ENCODE assay signal across 8 mouse cellular contexts in the genomic region with DNA sequence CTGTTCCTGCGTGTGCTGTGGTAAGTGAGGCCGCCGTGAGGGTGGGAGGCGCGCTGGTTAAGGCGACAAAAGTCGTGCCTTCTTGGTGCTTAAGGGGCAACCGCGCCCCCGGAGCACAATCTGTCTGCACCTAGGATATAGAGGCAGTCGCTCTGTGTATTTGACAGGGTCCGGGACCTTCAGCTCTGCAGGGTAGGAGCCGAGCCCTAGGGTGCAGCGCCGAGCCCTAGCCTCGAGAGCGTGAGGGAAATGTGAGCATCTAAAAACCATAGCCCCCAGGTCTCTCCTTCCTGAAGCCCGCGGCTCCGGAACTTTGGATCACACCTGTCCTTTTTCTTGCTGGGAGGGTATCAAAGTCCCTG. TPM values are rescaled to one million over a fixed set of nuclear protein-coding genes. Genes with fewer than 3 reads are reported as not detected.
A peak's percentile ranks its signal among the peaks of the same experiment; 100 is the strongest.
DNase-seq lines count a peak whose midpoint lies in the region; ATAC-seq and TF ChIP-seq lines count a peak whose summit lies in the region.

No protein-coding gene starts in this region.

- peak overlapping the region; percentile 76 for H3K9ac ChIP-seq in forebrain, embryonic 14.5 days (ENCODE audit: low read length)
- H3K9ac ChIP-seq in liver, postnatal 0 days (replicated peaks): peak overlapping the region; percentile 78

- H3K4me1 ChIP-seq in cerebellum, adult 2 months (ENCODE audit: control insufficient read depth, insufficient read depth, low read length): peaks cover 4% of the 10 kb centered on the region; the same call in 1 of the 2 replicates
- H3K4me1 ChIP-seq in forebrain, embryonic 14.5 days (ENCODE audit: control insufficient read depth, insufficient read depth, low read length): peaks cover 7% of the 10 kb centered on the region; the same call in 1 of the 2 replicates
- peaks cover 21% of the 10 kb centered on the region for H3K4me1 ChIP-seq in liver, postnatal 0 days (ENCODE audit: insufficient read depth)

- peak overlapping the region; percentile 75 for H3K4me3 ChIP-seq in cerebellum, adult 2 months (replicated peaks; ENCODE audit: insufficient read depth, low read depth, low read length)
- peak overlapping the region; percentile 71 for H3K4me3 ChIP-seq in forebrain, embryonic 14.5 days (ENCODE audit: low read depth, low read length)
- peak overlapping the region; percentile 81 for H3K4me3 ChIP-seq in liver, postnatal 0 days (ENCODE audit: low read depth, low read length)

- no peak for TF ChIP-seq POLR2A in cerebellum, adult 2 months (IDR thresholded peaks at IDR 0.05; ENCODE audit: borderline replicate concordance, insufficient read depth, low read length)

- no peaks in the 10 kb centered on the region for H3K27me3 ChIP-seq in cerebellum, adult 2 months (ENCODE audit: control insufficient read depth, insufficient read depth, low read length)
- no peaks in the 10 kb centered on the region for H3K27me3 ChIP-seq in forebrain, embryonic 14.5 days (replicated peaks; ENCODE audit: control insufficient read depth, insufficient read depth, low read length)
- no peaks in the 10 kb centered on the region for H3K27me3 ChIP-seq in liver, postnatal 0 days (ENCODE audit: insufficient read depth, low read length)

- H3K36me3 ChIP-seq in forebrain, embryonic 14.5 days (ENCODE audit: control insufficient read depth, insufficient read depth, low read length): peaks cover 26% of the 10 kb centered on the region
- peaks cover 12% of the 10 kb centered on the region; the same call in 1 of the 2 replicates for H3K36me3 ChIP-seq in liver, postnatal 0 days (replicated peaks; ENCODE audit: insufficient read depth, low read length)

- no peak for TF ChIP-seq CTCF in cerebellum, adult 2 months (IDR thresholded peaks at IDR 0.05; ENCODE audit: borderline replicate concordance, insufficient read depth, low read depth, low read length)
- no peak for TF ChIP-seq CTCF in liver, postnatal 0 days (IDR thresholded peaks at IDR 0.05; ENCODE audit: low read depth)

- no peak for DNase-seq in cerebellum, adult 2 months
- no peak for DNase-seq in cerebellum, postnatal 4 days (ENCODE audit: low spot score in 2 of 2)
- DNase-seq in forebrain, embryonic 14.5 days (ENCODE audit: low spot score): no peak
- no peak for DNase-seq in liver, postnatal 0 days
- no peak for DNase-seq in retina, embryonic 14.5 days (ENCODE audit: low spot score)
- no peak for DNase-seq in adrenal gland, postnatal 4 days (ENCODE audit: low spot score in 2 of 2)
- no peak for DNase-seq in thymus, postnatal 0 days (ENCODE audit: low spot score)

- H3K4me2 ChIP-seq in forebrain, embryonic 14.5 days (ENCODE audit: low read length): peak overlapping the region; percentile 72
- H3K4me2 ChIP-seq in liver, postnatal 0 days (ENCODE audit: low read depth, low read length): peak overlapping the region; percentile 97

- H3K27ac ChIP-seq in cerebellum, adult 2 months (ENCODE audit: insufficient read depth, low read length): peak overlapping the region; percentile 60
- H3K27ac ChIP-seq in forebrain, embryonic 14.5 days (ENCODE audit: low read depth, low read length): peak overlapping the region; percentile 52; the same call in 1 of the 2 replicates
- H3K27ac ChIP-seq in liver, postnatal 0 days (ENCODE audit: low read depth): peak overlapping the region; percentile 53

- peak; percentile 44 for ATAC-seq in CD4-positive, CD25-positive, alpha-beta regulatory T cell, adult 4 months
- ATAC-seq in forebrain, embryonic 14.5 days: peak; percentile 78
- ATAC-seq in liver, postnatal 0 days: peak; percentile 62

- under 1% methylated on average over 20 of the region's 20 CpGs for WGBS in cerebellum, adult 2 months
- under 1% methylated on average over 20 of the region's 20 CpGs for WGBS in forebrain, embryonic 14.5 days
- WGBS in liver, postnatal 0 days (ENCODE audit: insufficient replicate concordance): 1% methylated on average over 20 of the region's 20 CpGs

- H3K9me3 ChIP-seq in forebrain, embryonic 14.5 days (replicated peaks; ENCODE audit: control insufficient read depth, low read length): no peaks in the 10 kb centered on the region
- no peaks in the 10 kb centered on the region for H3K9me3 ChIP-seq in liver, postnatal 0 days (ENCODE audit: low read length)

- no peak for TF ChIP-seq EP300 in liver, postnatal 0 days (IDR thresholded peaks at IDR 0.05; ENCODE audit: low read depth)

RNA-seq across cellular contexts. Expression of gene Daglb, which starts 0.4 kb away (rescaled TPM):
- 27.8 and 30.4 TPM in 2 replicates for polyA plus RNA-seq in cerebellum, adult 2 months (2012; rRNA removed)
- 10 to 100 TPM; 11.5 to 13.7 TPM for polyA plus RNA-seq in CD4-positive, CD25-positive, alpha-beta regulatory T cell, adult 4 months (2017; shearing (Covaris generic))
- polyA plus RNA-seq in forebrain, embryonic 14.5 days (2014; fragmentation: Nextera tagmentation; extraction: Ambion mirVana): 9.7 and 11.2 TPM in 2 replicates
- polyA plus RNA-seq in liver, postnatal 0 days (2015; fragmentation: Nextera tagmentation; extraction: Ambion mirVana): 4.8 and 5.6 TPM in 2 replicates
- total RNA-seq in adrenal gland, postnatal 4 days (2021): 10 to 100 TPM; 13.4 to 13.5 TPM
- polyA plus RNA-seq in thymus, postnatal 0 days (2015; fragmentation: Nextera tagmentation; extraction: Ambion mirVana): 4.5 and 4.7 TPM in 2 replicates
